Comparison of ENCODE assay signal across 8 mouse cellular contexts in the genomic region with DNA sequence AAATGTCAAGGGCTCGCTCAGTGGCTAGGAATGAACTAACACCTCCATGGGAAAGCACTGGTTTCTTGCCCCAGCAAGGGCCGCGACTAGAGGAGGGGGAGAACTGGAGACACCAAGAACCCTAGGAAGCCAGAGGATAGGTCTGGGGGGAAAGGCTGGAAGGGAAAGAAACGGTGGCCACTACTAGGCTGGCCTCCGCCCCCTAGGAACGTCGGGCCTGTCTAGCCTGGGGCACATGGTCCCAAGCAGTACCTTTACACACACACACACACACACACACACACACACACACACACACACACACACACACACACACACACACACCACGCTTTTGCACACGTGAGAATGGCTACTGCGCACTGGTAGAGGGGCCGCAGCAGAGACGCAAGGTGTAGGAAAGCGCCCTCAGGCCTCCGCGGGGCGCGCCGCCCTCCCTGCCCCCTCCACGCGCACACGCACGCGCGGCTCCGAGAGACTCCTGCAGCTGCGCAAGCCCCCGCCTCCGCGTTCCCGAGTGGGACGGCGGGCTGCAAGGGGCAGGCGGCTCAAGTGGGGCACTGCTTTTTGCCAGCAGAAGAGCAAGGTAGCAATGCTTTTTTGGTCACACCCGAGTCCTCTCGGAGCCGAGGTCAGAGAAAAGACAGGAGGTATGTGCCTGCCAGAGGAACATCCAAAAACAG.
DNase-seq lines count a peak whose midpoint lies in the region; ATAC-seq and TF ChIP-seq lines count a peak whose summit lies in the region.

No protein-coding gene starts in this region.

- no peaks in the 10 kb centered on the region for H3K27me3 ChIP-seq in lung, postnatal 0 days (replicated peaks; ENCODE audit: insufficient read depth, low read length)
- H3K27me3 ChIP-seq in heart, embryonic 11.5 days (ENCODE audit: control insufficient read depth, insufficient read depth, low read length) = no peaks in the 10 kb centered on the region
- H3K27me3 ChIP-seq in stomach, embryonic 14.5 days (ENCODE audit: control insufficient read depth, insufficient read depth, low read length) = 0 out of 2 replicates have a peak, but pooled peaks cover 4% of the 10 kb centered on the region

- no peak for TF ChIP-seq CTCF in lung, postnatal 0 days (IDR thresholded peaks at IDR 0.05)

- no peaks in the 10 kb centered on the region for H3K9me3 ChIP-seq in lung, postnatal 0 days (ENCODE audit: low read length)
- no peaks in the 10 kb centered on the region for H3K9me3 ChIP-seq in heart, embryonic 11.5 days (replicated peaks; ENCODE audit: control insufficient read depth, low read length)
- H3K9me3 ChIP-seq in stomach, embryonic 14.5 days (ENCODE audit: control insufficient read depth, low read depth, low read length) = no peaks in the 10 kb centered on the region

- WGBS in lung, postnatal 0 days = 5% methylated on average over 28 of the region's 36 CpGs
- under 1% methylated on average over 36 of the region's 36 CpGs for WGBS in heart, embryonic 11.5 days (ENCODE audit: insufficient replicate concordance)
- WGBS in stomach, embryonic 14.5 days = under 1% methylated on average over 36 of the region's 36 CpGs

- peak; percentile 16; the same call in 1 of the 2 replicates for ATAC-seq in lung, postnatal 0 days
- peak; percentile 27 for ATAC-seq in heart, embryonic 11.5 days (replicated peaks; ENCODE audit: insufficient number of reproducible peaks, low FRiP score, low TSS enrichment)
- ATAC-seq in stomach, embryonic 14.5 days (ENCODE audit: insufficient number of reproducible peaks, insufficient read depth, low FRiP score, low read depth) = peak; percentile 25; the same call in 1 of the 2 replicates

- TF ChIP-seq EP300 in lung, postnatal 0 days (IDR thresholded peaks at IDR 0.05) = no peak

- H3K36me3 ChIP-seq in lung, postnatal 0 days (ENCODE audit: insufficient read depth, low read length) = no peaks in the 10 kb centered on the region
- no peaks in the 10 kb centered on the region for H3K36me3 ChIP-seq in heart, embryonic 11.5 days (ENCODE audit: control insufficient read depth, insufficient read depth, low read length)
- no peaks in the 10 kb centered on the region for H3K36me3 ChIP-seq in stomach, embryonic 14.5 days (ENCODE audit: control insufficient read depth, insufficient read depth, low read length)

- H3K9ac ChIP-seq in lung, postnatal 0 days (replicated peaks; ENCODE audit: low read depth) = peak overlapping the region; percentile 19; the same call in 1 of the 2 replicates
- H3K9ac ChIP-seq in heart, embryonic 11.5 days (ENCODE audit: low read depth, low read length) = peak overlapping the region; percentile 83
- peak overlapping the region; percentile 22; the same call in 1 of the 2 replicates for H3K9ac ChIP-seq in stomach, embryonic 14.5 days (replicated peaks; ENCODE audit: low read depth, low read length)

- H3K4me1 ChIP-seq in lung, postnatal 0 days (ENCODE audit: insufficient read depth, low read depth, low read length) = peaks cover 20% of the 10 kb centered on the region; the same call in 1 of the 2 replicates
- H3K4me1 ChIP-seq in heart, embryonic 11.5 days (ENCODE audit: control insufficient read depth, insufficient read depth, low read length) = peaks cover 52% of the 10 kb centered on the region
- H3K4me1 ChIP-seq in stomach, embryonic 14.5 days (ENCODE audit: control insufficient read depth, insufficient read depth, low read length) = peaks cover 28% of the 10 kb centered on the region; the same call in 1 of the 2 replicates

- peak; percentile 23 for DNase-seq in lung, postnatal 0 days (ENCODE audit: low spot score)
- no peak for DNase-seq in lung, postnatal 25 days (ENCODE audit: low spot score)
- DNase-seq in cerebellum, postnatal 25 days = peak; percentile 86 to 89
- DNase-seq in kidney, postnatal 10 days = peak; percentile 61
- DNase-seq in lung, postnatal 10 days = peak; percentile 47
- no peak for DNase-seq in gastrocnemius, adult 8-10 months (ENCODE audit: low spot score in 2 of 2)

- H3K27ac ChIP-seq in lung, postnatal 0 days (ENCODE audit: low read length) = no peak overlapping the region
- peak overlapping the region; percentile 82 for H3K27ac ChIP-seq in heart, embryonic 11.5 days (ENCODE audit: low read depth, low read length)
- H3K27ac ChIP-seq in stomach, embryonic 14.5 days (ENCODE audit: low read length) = peak overlapping the region; percentile 79

- peak overlapping the region; percentile 40 for H3K4me3 ChIP-seq in lung, postnatal 0 days (ENCODE audit: low read depth, low read length)
- peak overlapping the region; percentile 62 for H3K4me3 ChIP-seq in heart, embryonic 11.5 days (ENCODE audit: low read depth, low read length)
- H3K4me3 ChIP-seq in stomach, embryonic 14.5 days (ENCODE audit: low read depth, low read length) = peak overlapping the region; percentile 52

- peak overlapping the region; percentile 89 for H3K4me2 ChIP-seq in lung, postnatal 0 days (replicated peaks; ENCODE audit: low read depth, low read length)
- H3K4me2 ChIP-seq in heart, embryonic 11.5 days = peak overlapping the region; percentile 98
- peak overlapping the region; percentile 96 for H3K4me2 ChIP-seq in stomach, embryonic 14.5 days (replicated peaks; ENCODE audit: low read depth, low read length)

Comparison
In these comparisons a context has a peak if more than half of its experiments do, and no peak if none do; other contexts are left out.
1. DNase-seq: peak in lung, postnatal 0 days (single experiment), cerebellum, postnatal 25 days (2 of 2), kidney, postnatal 10 days (single experiment) and lung, postnatal 10 days (single experiment); none in lung, postnatal 25 days (single experiment) and gastrocnemius, adult 8-10 months (0 of 2).
2. H3K9ac ChIP-seq: peak in every context shown above with its lines; median percentile 83 in heart, embryonic 11.5 days; 22 in stomach, embryonic 14.5 days; 19 in lung, postnatal 0 days.
3. Peak in every context shown above with its lines, with median percentiles within 50 percentile points of each other: ATAC-seq, H3K4me2 ChIP-seq and H3K4me3 ChIP-seq.